Mouse (Mus musculus): ENCODE results near the gene Atxn1. TPM values are rescaled to one million over a fixed set of nuclear protein-coding genes. Genes with fewer than 3 reads are reported as not detected.

Atxn1 gene
- polyA plus RNA-seq, 1 experiment, result 3.2 TPM

GRCm38 (mm10) chr13:45749937-45750336, 214.9 kb downstream of the Atxn1 start:
- H3K4me1 ChIP-seq, result peaks cover 75% of the 10 kb centered on the region
- H3K4me3 ChIP-seq (replicated peaks), result no peak overlapping the region
- no peaks in the 10 kb centered on the region for H3K27me3 ChIP-seq (replicated peaks)
- TF ChIP-seq GATA1 (IDR thresholded peaks at IDR 0.05; ENCODE audit: borderline replicate concordance, low read length), result no peak
- no peak for TF ChIP-seq FLI1 (IDR thresholded peaks at IDR 0.05; ENCODE audit: low read length)
- H3K9me3 ChIP-seq, result no peaks in the 10 kb centered on the region
- H3K36me3 ChIP-seq (replicated peaks; ENCODE audit: low read length), result peaks cover 39% of the 10 kb centered on the region

DNA sequence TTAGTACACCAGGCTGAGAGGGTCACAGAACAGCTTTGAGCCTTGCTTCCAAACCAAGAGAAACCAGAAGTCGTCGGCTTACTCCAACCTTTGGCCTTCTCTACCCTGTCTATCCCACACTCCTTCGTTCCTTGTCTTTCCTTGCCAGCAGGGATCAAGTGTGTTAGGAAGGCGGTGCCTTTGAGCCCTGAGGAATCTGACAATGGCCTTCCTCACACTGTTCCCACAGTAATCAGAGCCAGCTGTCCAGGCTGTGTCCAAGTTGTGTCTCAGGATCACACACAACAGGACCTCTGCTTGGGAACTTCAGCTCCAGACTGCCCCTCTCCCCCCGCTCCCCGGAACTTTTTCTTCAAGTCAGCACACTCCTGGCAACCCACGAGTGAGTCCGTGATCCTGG, 215.6 kb downstream of the Atxn1 start:
- no peaks in the 10 kb centered on the region for H3K27me3 ChIP-seq (replicated peaks)
- H3K4me3 ChIP-seq (replicated peaks), result no peak overlapping the region
- H3K9me3 ChIP-seq, result no peaks in the 10 kb centered on the region
- peaks cover 34% of the 10 kb centered on the region for H3K36me3 ChIP-seq (replicated peaks; ENCODE audit: low read length)
- peaks cover 70% of the 10 kb centered on the region for H3K4me1 ChIP-seq
- TF ChIP-seq FLI1 (IDR thresholded peaks at IDR 0.05; ENCODE audit: low read length), result no peak
- no peak for TF ChIP-seq GATA1 (IDR thresholded peaks at IDR 0.05; ENCODE audit: borderline replicate concordance, low read length)

GRCm38 (mm10) chr13:45748691-45749090, 216.1 kb downstream of the Atxn1 start:
- no peaks in the 10 kb centered on the region for H3K9me3 ChIP-seq
- no peak overlapping the region for H3K4me3 ChIP-seq (replicated peaks)
- H3K4me1 ChIP-seq, result peaks cover 70% of the 10 kb centered on the region
- H3K36me3 ChIP-seq (replicated peaks; ENCODE audit: low read length), result peaks cover 38% of the 10 kb centered on the region
- TF ChIP-seq GATA1 (IDR thresholded peaks at IDR 0.05; ENCODE audit: borderline replicate concordance, low read length) (no peak), FLI1 (IDR thresholded peaks at IDR 0.05; ENCODE audit: low read length) (no peak)
- no peaks in the 10 kb centered on the region for H3K27me3 ChIP-seq (replicated peaks)

DNA sequence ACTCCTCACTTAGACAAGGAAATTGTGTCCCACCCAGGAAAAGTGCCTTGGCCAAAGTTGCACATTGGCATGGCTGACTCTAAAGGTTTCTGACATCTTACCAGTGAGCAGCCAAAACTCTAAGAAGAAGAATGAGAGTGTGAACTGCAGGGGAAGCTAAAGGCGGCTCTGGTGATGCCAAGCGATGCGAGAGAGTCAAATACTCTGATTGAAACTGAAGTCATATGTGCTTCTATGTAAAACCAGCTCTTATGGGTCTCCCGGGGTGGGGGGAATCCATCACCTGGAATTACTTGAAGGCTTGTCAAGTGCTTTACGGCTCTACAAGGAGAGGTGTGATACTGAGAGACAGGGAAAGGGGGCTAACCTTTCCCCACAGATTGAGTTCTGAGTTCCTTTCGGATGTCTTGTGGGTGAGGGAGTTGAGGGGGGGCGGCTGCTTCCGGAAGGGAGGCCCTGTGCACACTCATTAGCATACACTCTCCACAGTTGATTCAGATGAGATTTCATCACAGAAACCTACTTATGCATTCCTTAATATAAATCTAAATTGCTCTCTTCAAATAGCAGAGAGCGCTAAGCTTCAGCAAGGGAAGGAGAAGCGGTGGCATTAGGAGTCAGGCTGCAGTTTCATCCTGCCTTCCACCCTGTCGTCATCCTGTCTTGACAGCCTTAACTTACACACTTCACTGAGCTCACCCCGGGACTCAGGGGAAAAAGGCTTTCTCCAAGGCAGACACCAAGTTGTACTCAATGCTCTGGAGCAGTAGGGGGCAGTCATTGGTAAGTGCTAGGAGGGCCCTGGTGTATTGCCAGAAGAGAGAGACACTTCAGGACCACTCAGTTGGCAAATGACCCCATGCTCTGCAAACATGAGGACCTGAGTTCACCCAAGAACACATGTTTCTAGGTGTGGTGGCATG, 218.7 kb downstream of the Atxn1 start:
- no peak overlapping the region for H3K4me3 ChIP-seq (replicated peaks)
- H3K4me1 ChIP-seq, result peaks cover 48% of the 10 kb centered on the region
- H3K9me3 ChIP-seq, result no peaks in the 10 kb centered on the region
- no peaks in the 10 kb centered on the region for H3K27me3 ChIP-seq (replicated peaks)
- peaks cover 40% of the 10 kb centered on the region for H3K36me3 ChIP-seq (replicated peaks; ENCODE audit: low read length)
- TF ChIP-seq FLI1 (IDR thresholded peaks at IDR 0.05; ENCODE audit: low read length), result no peak
- no peak for TF ChIP-seq GATA1 (IDR thresholded peaks at IDR 0.05; ENCODE audit: borderline replicate concordance, low read length)

GRCm38 (mm10) chr13:45744803-45745432, 219.9 kb downstream of the Atxn1 start:
- Histone ChIP-seq H3K9me3 (no peaks in the 10 kb centered on the region), H3K36me3 (replicated peaks; ENCODE audit: low read length) (peaks cover 41% of the 10 kb centered on the region), H3K4me3 (replicated peaks) (no peak overlapping the region), H3K4me1 (peaks cover 36% of the 10 kb centered on the region), H3K27me3 (replicated peaks) (no peaks in the 10 kb centered on the region)
- TF ChIP-seq GATA1 (IDR thresholded peaks at IDR 0.05; ENCODE audit: borderline replicate concordance, low read length), result no peak
- TF ChIP-seq FLI1 (IDR thresholded peaks at IDR 0.05; ENCODE audit: low read length), result no peak

DNA sequence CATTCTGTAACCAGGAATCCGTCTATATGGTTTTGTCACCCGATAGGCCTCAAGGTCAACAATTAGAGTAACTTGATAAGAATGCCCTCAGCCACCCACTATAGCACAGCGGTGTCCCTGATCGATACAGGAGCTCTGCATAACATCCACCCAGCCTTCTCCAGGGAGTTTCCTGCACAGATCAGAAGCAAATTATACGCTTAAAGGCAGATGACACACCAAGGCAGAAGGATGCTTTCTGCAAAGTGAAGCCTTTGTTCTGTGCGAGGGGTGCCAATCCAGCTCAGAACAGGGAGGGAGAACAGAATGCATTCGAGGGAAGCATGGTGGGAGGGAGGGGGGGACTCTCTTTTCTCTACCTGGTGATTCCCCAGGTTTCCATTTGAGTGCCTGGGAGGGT, 221.0 kb downstream of the Atxn1 start:
- Histone ChIP-seq H3K4me3 (replicated peaks) (no peak overlapping the region), H3K4me1 (peaks cover 26% of the 10 kb centered on the region), H3K36me3 (replicated peaks; ENCODE audit: low read length) (peaks cover 48% of the 10 kb centered on the region), H3K27me3 (replicated peaks) (no peaks in the 10 kb centered on the region), H3K9me3 (no peaks in the 10 kb centered on the region)
- TF ChIP-seq GATA1 (IDR thresholded peaks at IDR 0.05; ENCODE audit: borderline replicate concordance, low read length) (no peak), FLI1 (IDR thresholded peaks at IDR 0.05; ENCODE audit: low read length) (no peak)

DNA sequence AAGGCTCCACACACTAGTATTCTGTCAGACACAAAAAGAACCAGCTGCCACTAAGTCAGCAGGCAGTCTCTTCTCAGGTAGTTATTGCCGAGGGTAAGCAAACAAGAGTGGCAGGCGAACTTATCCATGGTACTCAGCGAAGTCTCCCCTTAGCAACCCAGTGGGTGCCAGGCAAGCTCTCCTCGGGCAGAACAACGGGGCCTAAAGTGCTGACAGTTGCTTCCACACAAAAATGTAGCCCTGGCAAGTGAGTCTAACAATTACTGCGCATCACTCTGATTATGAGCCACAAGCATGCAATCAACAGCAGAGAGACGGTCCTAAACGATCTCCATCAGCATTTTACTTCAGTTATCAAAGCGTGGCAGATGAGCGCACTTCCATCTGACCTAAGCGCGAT, 224.4 kb downstream of the Atxn1 start:
- TF ChIP-seq GATA1 (IDR thresholded peaks at IDR 0.05; ENCODE audit: borderline replicate concordance, low read length) (no peak), FLI1 (IDR thresholded peaks at IDR 0.05; ENCODE audit: low read length) (no peak)
- H3K4me1 ChIP-seq, result peaks cover 25% of the 10 kb centered on the region
- no peak overlapping the region for H3K4me3 ChIP-seq (replicated peaks)
- peaks cover 54% of the 10 kb centered on the region for H3K36me3 ChIP-seq (replicated peaks; ENCODE audit: low read length)
- H3K27me3 ChIP-seq (replicated peaks), result no peaks in the 10 kb centered on the region
- H3K9me3 ChIP-seq, result no peaks in the 10 kb centered on the region

DNA sequence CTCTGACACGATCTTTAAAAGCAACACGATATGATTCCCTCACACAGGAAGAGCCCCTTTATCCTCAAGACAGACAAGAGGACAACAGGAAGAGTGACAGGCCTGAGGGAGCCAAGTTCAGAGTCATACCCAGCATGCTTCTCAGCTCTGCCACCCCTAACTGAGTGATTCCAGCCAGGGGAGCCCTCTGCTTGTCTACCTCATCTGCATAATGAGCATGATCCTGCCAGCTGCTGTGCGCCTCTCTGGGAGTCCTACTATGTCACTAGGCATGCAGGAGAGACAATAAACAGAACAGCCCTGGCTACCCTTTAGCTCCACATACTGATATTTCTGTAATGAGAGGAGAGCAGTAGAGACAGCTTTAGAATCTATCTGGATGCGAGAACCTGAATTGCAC, 228.6 kb downstream of the Atxn1 start:
- H3K9me3 ChIP-seq, result no peaks in the 10 kb centered on the region
- peaks cover 68% of the 10 kb centered on the region for H3K36me3 ChIP-seq (replicated peaks; ENCODE audit: low read length)
- H3K4me3 ChIP-seq (replicated peaks), result peak overlapping the region; percentile 56
- H3K27me3 ChIP-seq (replicated peaks), result no peaks in the 10 kb centered on the region
- no peak for TF ChIP-seq GATA1 (IDR thresholded peaks at IDR 0.05; ENCODE audit: borderline replicate concordance, low read length)
- TF ChIP-seq FLI1 (IDR thresholded peaks at IDR 0.05; ENCODE audit: low read length), result no peak
- H3K4me1 ChIP-seq, result peaks cover 32% of the 10 kb centered on the region

GRCm38 (mm10) chr13:45735802-45736201, 229.0 kb downstream of the Atxn1 start:
- peaks cover 32% of the 10 kb centered on the region for H3K4me1 ChIP-seq
- H3K9me3 ChIP-seq, result no peaks in the 10 kb centered on the region
- peaks cover 70% of the 10 kb centered on the region for H3K36me3 ChIP-seq (replicated peaks; ENCODE audit: low read length)

GRCm38 (mm10) chr13:45734531-45734930, 230.3 kb downstream of the Atxn1 start:
- TF ChIP-seq GATA1 (IDR thresholded peaks at IDR 0.05; ENCODE audit: borderline replicate concordance, low read length), result no peak
- TF ChIP-seq FLI1 (IDR thresholded peaks at IDR 0.05; ENCODE audit: low read length), result no peak
- Histone ChIP-seq H3K36me3 (replicated peaks; ENCODE audit: low read length) (peaks cover 74% of the 10 kb centered on the region), H3K27me3 (replicated peaks) (no peaks in the 10 kb centered on the region), H3K4me3 (replicated peaks) (no peak overlapping the region), H3K9me3 (no peaks in the 10 kb centered on the region), H3K4me1 (peaks cover 32% of the 10 kb centered on the region)

More at GRCm38 (mm10) chr13:45735802-45736201, 229.0 kb downstream of the Atxn1 start:
- peak overlapping the region; percentile 42 for H3K4me3 ChIP-seq (replicated peaks)
- H3K27me3 ChIP-seq (replicated peaks), result no peaks in the 10 kb centered on the region
- no peak for TF ChIP-seq GATA1 (IDR thresholded peaks at IDR 0.05; ENCODE audit: borderline replicate concordance, low read length)
- TF ChIP-seq FLI1 (IDR thresholded peaks at IDR 0.05; ENCODE audit: low read length), result no peak
